Comparison of ENCODE assay signal across 44 mouse cellular contexts in genomic region chr16:37637802-37638201, GRCm38 (mm10). TPM values are rescaled to one million over a fixed set of nuclear protein-coding genes. Genes with fewer than 3 reads are reported as not detected.
"Had no signal": no experiment of that assay in that cellular context is flagged by ENCODE, and none has a peak within 500 bp of the region (broad histone marks: within the 10 kb centered on the region; RNA-seq: fewer than 3 reads in every experiment).

No protein-coding gene starts in this region.

- H3K27me3 ChIP-seq: heart, embryonic 12.5 days; heart, embryonic 13.5 days; heart, embryonic 15.5 days; hindbrain, embryonic 12.5 days; hindbrain, embryonic 13.5 days; hindbrain, embryonic 15.5 days; intestine, embryonic 15.5 days; kidney, embryonic 15.5 days had no signal

- H3K27ac ChIP-seq: heart, embryonic 10.5 days; heart, embryonic 13.5 days; heart, embryonic 15.5 days; hindbrain, embryonic 10.5 days; hindbrain, embryonic 12.5 days; hindbrain, embryonic 13.5 days; hindbrain, embryonic 14.5 days; hindbrain, embryonic 15.5 days; hindbrain, postnatal 0 days; intestine, embryonic 15.5 days; kidney, embryonic 15.5 days; kidney, postnatal 0 days; layer of hippocampus, adult 2 months; left cerebral cortex, adult 2 months had no signal

- H3K9ac ChIP-seq: heart, embryonic 12.5 days; heart, embryonic 13.5 days; heart, embryonic 15.5 days; hindbrain, embryonic 12.5 days; hindbrain, embryonic 13.5 days; hindbrain, embryonic 14.5 days; hindbrain, embryonic 15.5 days; intestine, embryonic 15.5 days; kidney, embryonic 15.5 days had no signal

- DNase-seq: heart, postnatal 10 days; heart, postnatal 36 days; heart, postnatal 4 days; kidney, adult 11 months; kidney, adult 18-20 months; kidney, adult 2 months; kidney, adult 8-10 months; kidney, adult 9 months; kidney, postnatal 10 days; kidney, postnatal 14 days; kidney, postnatal 25 days; kidney, postnatal 36 days; kidney, postnatal 4 days; layer of hippocampus, adult 9-11 months; layer of hippocampus, postnatal 36 days had no signal

- H3K4me1 ChIP-seq: heart, embryonic 10.5 days; heart, embryonic 12.5 days; heart, embryonic 13.5 days; heart, embryonic 15.5 days; hindbrain, embryonic 10.5 days; hindbrain, embryonic 12.5 days; hindbrain, embryonic 13.5 days; hindbrain, embryonic 15.5 days; intestine, embryonic 15.5 days; kidney, embryonic 15.5 days had no signal

- H3K4me3 ChIP-seq: heart, embryonic 10.5 days; heart, embryonic 12.5 days; heart, embryonic 13.5 days; heart, embryonic 15.5 days; hindbrain, embryonic 10.5 days; hindbrain, embryonic 12.5 days; hindbrain, embryonic 13.5 days; hindbrain, embryonic 15.5 days; intestine, embryonic 15.5 days; kidney, embryonic 15.5 days; layer of hippocampus, adult 2 months; left cerebral cortex, adult 2 months had no signal

- ATAC-seq: hindbrain, embryonic 16.5 days; hindbrain, postnatal 0 days; inflammation-experienced regulatory T-cells, adult 6 months; intestine, embryonic 15.5 days; intestine, embryonic 16.5 days; intestine, postnatal 0 days had no signal

- H3K4me2 ChIP-seq: heart, embryonic 11.5 days; heart, embryonic 12.5 days; heart, embryonic 13.5 days; heart, embryonic 15.5 days; hindbrain, embryonic 12.5 days; hindbrain, embryonic 13.5 days; hindbrain, embryonic 14.5 days; hindbrain, embryonic 15.5 days; intestine, embryonic 15.5 days; kidney, embryonic 15.5 days had no signal

- H3K9me3 ChIP-seq: heart, embryonic 10.5 days; heart, embryonic 12.5 days; heart, embryonic 13.5 days; heart, embryonic 15.5 days; hindbrain, embryonic 10.5 days; hindbrain, embryonic 12.5 days; hindbrain, embryonic 13.5 days; hindbrain, embryonic 15.5 days; intestine, embryonic 15.5 days; kidney, embryonic 15.5 days had no signal

- H3K36me3 ChIP-seq: heart, embryonic 10.5 days; heart, embryonic 12.5 days; heart, embryonic 13.5 days; heart, embryonic 15.5 days; hindbrain, embryonic 10.5 days; hindbrain, embryonic 12.5 days; hindbrain, embryonic 13.5 days; hindbrain, embryonic 15.5 days; intestine, embryonic 15.5 days; kidney, embryonic 15.5 days had no signal

RNA-seq across cellular contexts. Expression of gene Hgd, which starts 57.8 kb away (rescaled TPM):
- total RNA-seq: heart, postnatal 25 days; hematopoietic stem cell, adult 5-6 weeks; hindbrain, postnatal 0 days; layer of hippocampus, adult 18-20 months; layer of hippocampus, adult 2 months; layer of hippocampus, postnatal 14 days; layer of hippocampus, postnatal 25 days; layer of hippocampus, postnatal 36 days; left cerebral cortex, adult 18-20 months; left cerebral cortex, adult 8-10 months had no signal
- polyA plus RNA-seq: hindbrain, embryonic 10.5 days; hindbrain, embryonic 11.5 days; hindbrain, embryonic 12.5 days; hindbrain, embryonic 16.5 days; inflammation-experienced regulatory T-cells, adult 6 months; large intestine, adult 2 months had no signal
